Comparison of ENCODE assay signal across 8 mouse cellular contexts in the genomic region with DNA sequence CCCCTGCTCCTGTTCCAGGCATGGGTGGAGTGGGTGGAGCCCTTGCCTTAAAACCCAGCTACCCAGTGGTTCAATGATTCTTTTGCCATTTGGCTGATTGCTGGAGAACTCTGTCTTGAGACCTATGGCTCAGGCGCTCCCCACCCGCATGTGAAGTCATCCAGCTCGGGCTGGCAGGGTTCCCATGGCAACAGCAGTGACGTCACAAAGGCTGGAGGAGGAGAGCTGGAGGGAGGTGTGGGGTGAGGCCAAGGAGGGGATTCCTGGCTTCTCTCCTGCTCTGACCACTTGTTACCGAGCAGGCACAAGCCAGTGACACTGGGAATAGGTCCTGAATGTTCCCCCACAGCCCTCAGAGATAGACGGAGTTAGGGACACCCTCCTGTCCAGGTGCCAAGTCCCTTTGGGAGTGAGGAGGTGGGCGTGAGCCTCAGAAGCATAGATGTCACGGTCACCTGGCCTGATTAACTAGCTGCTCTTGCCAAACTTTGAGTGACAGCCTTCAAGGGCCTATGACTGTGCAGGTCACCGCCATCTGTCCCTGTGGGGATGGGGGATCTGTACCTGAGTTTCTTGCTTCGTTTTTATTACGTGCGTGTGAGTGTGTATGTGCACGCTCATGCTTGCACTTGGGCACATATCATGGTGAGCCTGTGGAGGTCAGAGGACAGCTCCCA. TPM values are rescaled to one million over a fixed set of nuclear protein-coding genes. Genes with fewer than 3 reads are reported as not detected.
DNase-seq lines count a peak whose midpoint lies in the region.

No protein-coding gene starts in this region.

- peak; percentile 37 for DNase-seq in 3134 (ENCODE audit: extremely low read depth, insufficient read length, low spot score)
- peak; percentile 94 for DNase-seq in ES-CJ7 (ENCODE audit: low read depth, low spot score)
- peak; percentile 87 for DNase-seq in embryo, embryonic 9.5 days (ENCODE audit: extremely low spot score)
- DNase-seq in heart, postnatal 4 days = peak; percentile 85
- peak; percentile 51 for DNase-seq in layer of hippocampus, adult 9-11 months
- DNase-seq in lung, postnatal 36 days = peak; percentile 60
- DNase-seq in right cerebral cortex, postnatal 4 days = peak; percentile 76
- no peak for DNase-seq in spleen, adult 18-20 months

RNA-seq across cellular contexts. Expression of gene Elfn1, which starts 25.0 kb away (rescaled TPM):
- total RNA-seq in heart, postnatal 4 days (2021) = under 1 TPM; 0.65 to 0.81 TPM

Comparison
In these comparisons a context has a peak if more than half of its experiments do, and no peak if none do; other contexts are left out.
1. DNase-seq: peak in 3134 (single experiment), ES-CJ7 (single experiment), embryo, embryonic 9.5 days (single experiment), heart, postnatal 4 days (single experiment), layer of hippocampus, adult 9-11 months (single experiment), lung, postnatal 36 days (single experiment) and right cerebral cortex, postnatal 4 days (single experiment); none in spleen, adult 18-20 months (0 of 2).